12 mouse cellular contexts compared by ENCODE assay signal in genomic region chr2:120348120-120348519, GRCm38 (mm10). TPM values are rescaled to one million over a fixed set of nuclear protein-coding genes. Genes with fewer than 3 reads are reported as not detected.
DNase-seq lines count a peak whose midpoint lies in the region; ATAC-seq and TF ChIP-seq lines count a peak whose summit lies in the region.
"Had no signal": no experiment of that assay in that cellular context is flagged by ENCODE, and none has a peak within 500 bp of the region (broad histone marks: within the 10 kb centered on the region; RNA-seq: fewer than 3 reads in every experiment).

No protein-coding gene starts in this region.

- no peak for TF ChIP-seq CTCF in thymus, adult 2 months (IDR thresholded peaks at IDR 0.05; ENCODE audit: borderline replicate concordance, control insufficient read depth, extremely low read depth, insufficient read depth, low read length, poor library complexity)
- TF ChIP-seq CTCF in lung, postnatal 0 days (IDR thresholded peaks at IDR 0.05): no peak

- 6% methylated on average over 9 of the region's 9 CpGs for WGBS in thymus, adult 2 months
- WGBS in lung, postnatal 0 days: 60% methylated on average over 9 of the region's 9 CpGs
- 83% methylated on average over 9 of the region's 9 CpGs for WGBS in midbrain, embryonic 13.5 days

- H3K27ac ChIP-seq in thymus, adult 2 months (ENCODE audit: control insufficient read depth, insufficient read depth, low read length): no peak overlapping the region; the same call in 1 of the 2 replicates
- no peak overlapping the region for H3K27ac ChIP-seq in lung, postnatal 0 days (ENCODE audit: low read length)
- no peak overlapping the region for H3K27ac ChIP-seq in midbrain, embryonic 13.5 days

- no peaks in the 10 kb centered on the region for H3K27me3 ChIP-seq in thymus, adult 2 months (ENCODE audit: control insufficient read depth, insufficient read depth, low read length)
- no peaks in the 10 kb centered on the region for H3K27me3 ChIP-seq in lung, postnatal 0 days (replicated peaks; ENCODE audit: insufficient read depth, low read length)
- no peaks in the 10 kb centered on the region for H3K27me3 ChIP-seq in midbrain, embryonic 13.5 days
- H3K27me3 ChIP-seq: Patski had no signal

- H3K4me2 ChIP-seq in lung, postnatal 0 days (replicated peaks; ENCODE audit: low read depth, low read length): no peak overlapping the region
- no peak overlapping the region for H3K4me2 ChIP-seq in midbrain, embryonic 13.5 days (replicated peaks)

- H3K9me3 ChIP-seq in lung, postnatal 0 days (ENCODE audit: low read length): no peaks in the 10 kb centered on the region
- no peaks in the 10 kb centered on the region for H3K9me3 ChIP-seq in midbrain, embryonic 13.5 days

- intact Hi-C loops in heart, postnatal 36 days (cut with DNase I): no loop called here

- no peak overlapping the region for H3K4me3 ChIP-seq in thymus, adult 2 months (ENCODE audit: control insufficient read depth, insufficient read depth, low read length)
- no peak overlapping the region for H3K4me3 ChIP-seq in lung, postnatal 0 days (ENCODE audit: low read depth, low read length)
- H3K4me3 ChIP-seq in midbrain, embryonic 13.5 days (replicated peaks): no peak overlapping the region
- H3K4me3 ChIP-seq: myocyte had no signal

- no peak for TF ChIP-seq EP300 in lung, postnatal 0 days (IDR thresholded peaks at IDR 0.05)

- ATAC-seq in lung, postnatal 0 days: no peak
- no peak for ATAC-seq in midbrain, embryonic 13.5 days
- ATAC-seq: forebrain, embryonic 14.5 days; intestine, embryonic 16.5 days; Patski had no signal

- H3K36me3 ChIP-seq in thymus, adult 2 months (ENCODE audit: control insufficient read depth, insufficient read depth, low read length): peaks cover 36% of the 10 kb centered on the region
- H3K36me3 ChIP-seq in lung, postnatal 0 days (ENCODE audit: insufficient read depth, low read length): peaks cover 17% of the 10 kb centered on the region
- H3K36me3 ChIP-seq in midbrain, embryonic 13.5 days: peaks cover 62% of the 10 kb centered on the region

- no peak overlapping the region for H3K9ac ChIP-seq in lung, postnatal 0 days (replicated peaks; ENCODE audit: low read depth)
- no peak overlapping the region for H3K9ac ChIP-seq in midbrain, embryonic 13.5 days (replicated peaks)

- no peak for TF ChIP-seq POLR2A in thymus, adult 2 months (IDR thresholded peaks at IDR 0.05; ENCODE audit: control insufficient read depth, extremely low read depth, insufficient read depth, low read length, poor library complexity)

- peaks cover 12% of the 10 kb centered on the region for H3K4me1 ChIP-seq in thymus, adult 2 months (replicated peaks; ENCODE audit: control insufficient read depth, insufficient read depth, low read length)
- peaks cover 4% of the 10 kb centered on the region; the same call in 1 of the 2 replicates for H3K4me1 ChIP-seq in lung, postnatal 0 days (ENCODE audit: insufficient read depth, low read depth, low read length)
- H3K4me1 ChIP-seq in midbrain, embryonic 13.5 days (replicated peaks): peaks cover 21% of the 10 kb centered on the region

- DNase-seq in thymus, adult 2 months: peak; percentile 21
- no peak for DNase-seq in thymus, postnatal 10 days (ENCODE audit: low spot score in 2 of 2)
- DNase-seq in heart, postnatal 36 days: peak; percentile 24 to 39
- peak; percentile 19 for DNase-seq in lung, postnatal 0 days (ENCODE audit: low spot score)
- no peak for DNase-seq in urinary bladder, adult 2 months (ENCODE audit: low spot score)
- no peak for DNase-seq in embryo, embryonic 11 days

RNA-seq across cellular contexts. Expression of gene Vps39, which starts 4.8 kb away (rescaled TPM):
- 38.8 and 40.8 TPM in 2 replicates for polyA plus RNA-seq in thymus, adult 2 months (2012; rRNA removed)
- total RNA-seq in heart, postnatal 36 days (2021): 10 to 100 TPM; 30.4 to 36.0 TPM
- 15.2 and 15.5 TPM in 2 replicates for polyA plus RNA-seq in lung, postnatal 0 days (2015; fragmentation: Nextera tagmentation; extraction: Ambion mirVana)
- 47.9 and 49.4 TPM in 2 replicates for polyA plus RNA-seq in midbrain, embryonic 13.5 days (2015; fragmentation: Nextera tagmentation; extraction: Ambion mirVana)
- polyA plus RNA-seq in urinary bladder, adult 2 months (2012; rRNA removed): 26.4 and 26.6 TPM in 2 replicates

RNA-seq across cellular contexts. Expression of gene Pla2g4f, which starts 34.2 kb away (rescaled TPM):
- 2.2 and 2.9 TPM in 2 replicates for polyA plus RNA-seq in thymus, adult 2 months (2012; rRNA removed)
- not detected for total RNA-seq in heart, postnatal 36 days (2021)
- 1.8 and 2.2 TPM in 2 replicates for polyA plus RNA-seq in lung, postnatal 0 days (2015; fragmentation: Nextera tagmentation; extraction: Ambion mirVana)
- polyA plus RNA-seq in midbrain, embryonic 13.5 days (2015; fragmentation: Nextera tagmentation; extraction: Ambion mirVana): not detected in 2 replicates
- 0.96 and 1.2 TPM in 2 replicates for polyA plus RNA-seq in urinary bladder, adult 2 months (2012; rRNA removed)
- polyA plus RNA-seq: forebrain, embryonic 14.5 days; Patski; stomach, embryonic 14.5 days had no signal

RNA-seq across cellular contexts. Expression of gene Ganc, which starts 55.6 kb away (rescaled TPM):
- 15.9 and 17.4 TPM in 2 replicates for polyA plus RNA-seq in thymus, adult 2 months (2012; rRNA removed)
- total RNA-seq in heart, postnatal 36 days (2021): 10 to 100 TPM; 21.6 to 25.2 TPM
- 10.9 and 11.5 TPM in 2 replicates for polyA plus RNA-seq in lung, postnatal 0 days (2015; fragmentation: Nextera tagmentation; extraction: Ambion mirVana)
- polyA plus RNA-seq in midbrain, embryonic 13.5 days (2015; fragmentation: Nextera tagmentation; extraction: Ambion mirVana): 9.4 and 9.5 TPM in 2 replicates
- polyA plus RNA-seq in urinary bladder, adult 2 months (2012; rRNA removed): 13.5 and 14.7 TPM in 2 replicates

RNA-seq across cellular contexts. Expression of gene Tmem87a, which starts 55.8 kb away (rescaled TPM):
- polyA plus RNA-seq in thymus, adult 2 months (2012; rRNA removed): 21.9 and 24.3 TPM in 2 replicates
- 10 to 100 TPM; 18.3 to 18.8 TPM for total RNA-seq in heart, postnatal 36 days (2021)
- 12.0 and 14.0 TPM in 2 replicates for polyA plus RNA-seq in lung, postnatal 0 days (2015; fragmentation: Nextera tagmentation; extraction: Ambion mirVana)
- polyA plus RNA-seq in midbrain, embryonic 13.5 days (2015; fragmentation: Nextera tagmentation; extraction: Ambion mirVana): 7.7 and 10.2 TPM in 2 replicates
- 26.2 and 30.7 TPM in 2 replicates for polyA plus RNA-seq in urinary bladder, adult 2 months (2012; rRNA removed)

RNA-seq across cellular contexts. Expression of gene Pla2g4d, which starts 59.1 kb away (rescaled TPM):
- polyA plus RNA-seq in thymus, adult 2 months (2012; rRNA removed): 0.15 and 0.19 TPM in 2 replicates
- total RNA-seq in heart, postnatal 36 days (2021): not detected
- not detected in 2 replicates for polyA plus RNA-seq in lung, postnatal 0 days (2015; fragmentation: Nextera tagmentation; extraction: Ambion mirVana)
- not detected in 2 replicates for polyA plus RNA-seq in midbrain, embryonic 13.5 days (2015; fragmentation: Nextera tagmentation; extraction: Ambion mirVana)
- not detected in 2 replicates for polyA plus RNA-seq in urinary bladder, adult 2 months (2012; rRNA removed)
- polyA plus RNA-seq: forebrain, embryonic 14.5 days; intestine, embryonic 16.5 days; myocyte; Patski; stomach, embryonic 14.5 days had no signal

Comparison
In these comparisons a context has a peak if more than half of its experiments do, and no peak if none do; other contexts are left out.
1. DNase-seq: peak in thymus, adult 2 months (single experiment), heart, postnatal 36 days (2 of 2) and lung, postnatal 0 days (single experiment); none in thymus, postnatal 10 days (0 of 2), urinary bladder, adult 2 months (single experiment) and embryo, embryonic 11 days (single experiment).